Mouse (Mus musculus) myocyte (in vitro differentiated cells): ENCODE results near the gene Wt1. TPM values are rescaled to one million over a fixed set of nuclear protein-coding genes. Genes with fewer than 3 reads are reported as not detected.

Experiments used
- H3K27me3 ChIP-seq: one replicate; pipeline ENCODE4 v1.6.1; 2011; ENCODE audit not compliant: control insufficient read depth, insufficient read depth, insufficient read length
- H3K36me3 ChIP-seq: one replicate; pipeline ENCODE4 v1.6.1; 2011; ENCODE audit not compliant: control insufficient read depth, insufficient read depth
- H3K4me2 ChIP-seq: one replicate; pipeline ENCODE4 v1.6.1; 2011; ENCODE audit warnings: low read depth, control low read depth
- H3K4me3 ChIP-seq: one replicate; pipeline ENCODE4 v1.5.1; 2011; ENCODE audit warnings: mild to moderate bottlenecking, control low read depth, moderate library complexity
- H3K79me2 ChIP-seq: one replicate; pipeline ENCODE4 v1.6.1; 2011; ENCODE audit not compliant: control insufficient read depth, insufficient read depth
- H3ac ChIP-seq: one replicate; pipeline ENCODE4 v1.6.1; 2011; ENCODE audit not compliant: control insufficient read depth, insufficient read length
- CEBPB ChIP-seq: IDR thresholded peaks from 2 replicates; pipeline ENCODE4 v1.6.1; 2011; ENCODE audit warnings: mild to moderate bottlenecking, moderate library complexity; ENCODE audit not compliant: poor library complexity, insufficient read depth, severe bottlenecking
- E2F4 ChIP-seq: IDR thresholded peaks from one replicate; pipeline ENCODE4 v1.6.1; 2011; ENCODE audit warnings: mild to moderate bottlenecking, control low read depth, moderate library complexity; ENCODE audit not compliant: insufficient read depth
- MAX ChIP-seq: IDR thresholded peaks from one replicate; pipeline ENCODE4 v1.6.1; 2011; ENCODE audit warnings: low read depth, mild to moderate bottlenecking, control low read depth
- MYOD1 ChIP-seq, 3 experiments: IDR thresholded peaks; one replicate each; pipeline ENCODE4 v1.6.1; 2011; ENCODE audit warnings: control low read depth in 2 of 3, low read depth in 2 of 3, mild to moderate bottlenecking in 2 of 3, moderate library complexity in 1 of 3; ENCODE audit not compliant: insufficient read length in 2 of 3, control insufficient read depth in 1 of 3
- MYOG ChIP-seq, 3 experiments: IDR thresholded peaks; one replicate each; pipeline ENCODE4 v1.6.1; 2011; ENCODE audit warnings: control low read depth in 2 of 3, low read depth in 2 of 3, mild to moderate bottlenecking in 2 of 3; ENCODE audit not compliant: insufficient read length in 2 of 3, control insufficient read depth in 1 of 3, insufficient read depth in 1 of 3
- POLR2A ChIP-seq: IDR thresholded peaks from one replicate; pipeline ENCODE4 v1.6.1; 2011; ENCODE audit warnings: low read depth, mild to moderate bottlenecking, control low read depth, moderate library complexity; ENCODE audit not compliant: insufficient read length
- POLR2AphosphoS2 ChIP-seq: IDR thresholded peaks from one replicate; pipeline ENCODE4 v1.6.1; 2011; ENCODE audit warnings: low read depth, control low read depth; ENCODE audit not compliant: insufficient read length
- REST ChIP-seq: IDR thresholded peaks from one replicate; pipeline ENCODE4 v1.6.1; 2011; ENCODE audit warnings: mild to moderate bottlenecking, control low read depth, moderate library complexity; ENCODE audit not compliant: insufficient read depth, insufficient read length
- SRF ChIP-seq: IDR thresholded peaks from one replicate; pipeline ENCODE4 v1.6.1; 2011; ENCODE audit warnings: low read depth; ENCODE audit not compliant: control insufficient read depth, insufficient read length
- TCF12 ChIP-seq: IDR thresholded peaks from one replicate; pipeline ENCODE4 v1.6.1; 2011; ENCODE audit warnings: mild to moderate bottlenecking, control low read depth; ENCODE audit not compliant: poor library complexity, insufficient read depth, severe bottlenecking
- TCF3 ChIP-seq: IDR thresholded peaks from one replicate; pipeline ENCODE4 v1.6.1; 2011; ENCODE audit warnings: low read depth, control low read depth; ENCODE audit not compliant: insufficient read length
- USF1 ChIP-seq: IDR thresholded peaks from one replicate; pipeline ENCODE4 v1.6.1; 2011; ENCODE audit warnings: low read depth, mild to moderate bottlenecking, control low read depth, moderate library complexity
- polyA plus RNA-seq: library from polyadenylated mRNA; unstranded; fragments of >200 nt; fragmentation: generic; extraction: Trizol; gene quantifications from one replicate; pipeline ENCODE4 v1.2.1, GENCODE M21; 2012; ENCODE audit warnings: missing spikeins

Gene Wt1
- polyA plus RNA-seq, 1 experiment: not detected

DNA sequence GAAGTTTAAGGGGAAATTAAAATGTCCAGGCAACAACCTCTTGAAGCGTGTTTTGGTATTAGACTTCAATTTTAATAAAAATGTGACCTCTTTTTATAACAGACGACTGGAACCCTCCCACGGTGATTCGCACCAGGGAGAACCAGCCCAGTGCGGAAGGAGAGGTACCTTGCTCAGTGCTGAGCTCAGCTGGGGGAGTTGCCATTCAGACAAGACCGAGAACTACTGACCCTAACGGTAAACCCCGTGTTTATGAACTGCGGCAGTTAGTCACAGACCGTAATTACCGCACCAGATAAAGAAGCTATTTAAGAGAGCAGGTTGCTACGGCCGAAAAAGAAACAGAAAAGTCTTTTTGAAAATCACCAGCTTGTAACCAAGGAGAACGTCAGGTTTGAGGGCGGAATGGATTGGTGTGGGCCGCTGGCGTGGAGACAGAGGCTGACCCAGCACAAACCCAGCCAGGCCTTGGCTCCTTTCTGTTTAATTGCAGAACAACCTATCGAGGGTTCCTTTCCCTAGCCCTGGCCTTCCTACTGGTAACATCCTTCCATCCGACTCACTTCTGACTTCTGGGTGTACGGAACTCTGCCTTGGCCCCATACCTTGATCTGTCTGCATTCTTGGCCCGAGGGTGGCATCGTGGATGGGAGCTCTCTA, 28.9 kb upstream of the Wt1 start:
- Histone ChIP-seq H3K4me3 (no peak overlapping the region), H3K79me2 (no peaks in the 10 kb centered on the region), H3K36me3 (no peaks in the 10 kb centered on the region), H3K4me2 (no peak overlapping the region), H3ac (no peak overlapping the region), H3K27me3 (no peaks in the 10 kb centered on the region)
- TF ChIP-seq REST (no peak), MAX (no peak), TCF3 (no peak), E2F4 (no peak), CEBPB (no peak), MYOD1 (IDR thresholded peaks at IDR 0.05; ENCODE audit: control insufficient read depth in 1 of 3, insufficient read length in 2 of 3, low read depth in 2 of 3) (no peak), SRF (no peak), POLR2AphosphoS2 (no peak), USF1 (no peak), POLR2A (no peak), TCF12 (no peak)

DNA sequence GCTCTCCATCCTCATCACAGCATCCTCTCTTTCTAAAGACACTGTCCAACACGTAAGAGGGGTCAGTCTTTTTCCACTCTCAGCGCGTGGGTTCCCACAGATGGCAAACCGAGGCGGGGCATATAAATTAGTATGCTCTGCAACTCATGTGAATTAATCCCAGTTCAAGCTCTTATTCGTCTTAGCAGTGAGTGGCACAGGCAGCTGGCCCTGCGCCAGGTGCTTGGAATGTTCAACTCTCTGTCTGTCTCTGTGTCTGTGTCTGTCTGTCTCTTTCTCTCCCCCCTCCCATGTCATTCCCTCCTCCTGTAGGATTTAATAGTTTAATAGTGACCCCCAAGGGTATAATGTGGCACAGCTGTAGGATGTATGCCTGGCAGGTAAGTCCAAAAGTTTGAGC, 26.9 kb upstream of the Wt1 start:
- H3K27me3 ChIP-seq: no peaks in the 10 kb centered on the region
- no peaks in the 10 kb centered on the region for H3K36me3 ChIP-seq
- no peaks in the 10 kb centered on the region for H3K79me2 ChIP-seq
- H3K4me3 ChIP-seq: no peak overlapping the region
- no peak overlapping the region for H3ac ChIP-seq
- TF ChIP-seq REST: no peak
- H3K4me2 ChIP-seq: no peak overlapping the region

DNA sequence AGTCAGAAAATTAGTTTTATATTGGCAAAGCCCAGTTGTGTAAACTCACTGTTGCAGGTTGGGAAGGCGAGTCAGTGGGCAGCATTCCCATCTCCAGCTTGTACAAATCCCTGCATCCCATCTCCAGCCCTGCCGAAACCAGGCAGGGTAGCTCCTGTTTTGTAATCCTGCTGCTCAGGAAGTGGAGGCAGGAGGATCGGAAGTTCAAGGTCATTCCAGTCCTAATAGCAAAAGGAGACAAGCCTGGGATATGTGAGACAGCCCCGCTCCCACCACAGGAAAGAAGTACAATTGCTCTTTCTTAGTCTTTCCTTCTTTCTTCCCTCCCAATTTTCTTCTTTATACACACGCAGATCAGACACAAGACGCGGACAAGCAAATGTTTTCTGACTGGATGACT, 25.8 kb upstream of the Wt1 start:
- no peaks in the 10 kb centered on the region for H3K79me2 ChIP-seq
- no peak overlapping the region for H3K4me2 ChIP-seq
- no peak overlapping the region for H3K4me3 ChIP-seq
- H3K27me3 ChIP-seq: no peaks in the 10 kb centered on the region
- no peaks in the 10 kb centered on the region for H3K36me3 ChIP-seq
- TF ChIP-seq REST (no peak), TCF12 (no peak), E2F4 (no peak), MYOG (IDR thresholded peaks at IDR 0.05; ENCODE audit: control insufficient read depth in 1 of 3, insufficient read depth in 1 of 3, insufficient read length in 2 of 3, low read depth in 2 of 3) (no peak), POLR2AphosphoS2 (no peak), SRF (no peak), MYOD1 (IDR thresholded peaks at IDR 0.05; ENCODE audit: control insufficient read depth in 1 of 3, insufficient read length in 2 of 3, low read depth in 2 of 3) (no peak), POLR2A (no peak), TCF3 (no peak), CEBPB (no peak), USF1 (no peak)
- H3ac ChIP-seq: no peak overlapping the region

DNA sequence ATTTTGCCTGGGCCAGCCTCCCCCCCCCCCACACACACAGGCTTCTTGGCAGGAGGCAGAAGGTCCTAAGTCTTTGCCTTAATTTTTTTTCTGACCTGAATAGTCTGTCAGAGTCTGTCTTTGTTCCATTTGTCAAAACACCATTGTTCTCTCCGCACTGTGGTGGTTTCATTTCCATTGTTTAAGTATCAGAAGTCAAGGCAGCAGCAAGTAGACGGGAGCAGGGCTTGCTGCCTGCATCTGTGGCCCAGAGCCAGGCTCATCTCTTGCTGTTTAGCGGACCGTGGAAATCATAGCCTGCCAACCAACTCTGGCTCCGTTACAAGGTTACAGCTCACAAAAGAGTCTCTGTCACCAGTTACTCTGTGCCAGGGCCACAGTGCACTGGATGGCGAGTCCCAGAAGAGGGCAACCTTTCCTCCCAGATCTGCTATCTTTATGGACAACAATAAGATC, 17.6 kb upstream of the Wt1 start:
- no peaks in the 10 kb centered on the region for H3K27me3 ChIP-seq
- TF ChIP-seq MYOG (IDR thresholded peaks at IDR 0.05; ENCODE audit: control insufficient read depth in 1 of 3, insufficient read depth in 1 of 3, insufficient read length in 2 of 3, low read depth in 2 of 3): no peak
- H3ac ChIP-seq: no peak overlapping the region
- no peak overlapping the region for H3K4me2 ChIP-seq
- no peaks in the 10 kb centered on the region for H3K36me3 ChIP-seq
- no peaks in the 10 kb centered on the region for H3K79me2 ChIP-seq
- H3K4me3 ChIP-seq: no peak overlapping the region

DNA sequence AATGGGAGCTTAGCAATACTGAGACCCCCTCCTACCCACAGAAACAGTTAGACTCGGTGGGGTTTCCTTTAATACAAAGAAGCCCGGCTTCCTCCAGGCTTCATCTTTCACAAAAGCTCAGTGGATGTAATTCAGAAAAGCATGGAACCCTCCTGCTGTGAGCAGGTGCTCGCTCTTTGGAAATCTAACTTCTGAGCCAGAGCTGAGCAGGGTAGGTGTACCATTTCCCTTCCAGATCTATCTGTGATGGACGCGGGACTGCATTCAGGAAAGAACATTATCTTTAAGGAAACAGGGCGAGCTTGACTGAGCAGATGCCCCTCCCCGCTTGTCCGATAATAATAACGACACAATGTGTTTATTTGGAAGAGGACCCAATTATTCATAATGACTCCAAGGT, 12.3 kb upstream of the Wt1 start:
- peaks cover 4% of the 10 kb centered on the region for H3K27me3 ChIP-seq
- no peaks in the 10 kb centered on the region for H3K79me2 ChIP-seq
- H3K4me3 ChIP-seq: no peak overlapping the region
- H3K36me3 ChIP-seq: no peaks in the 10 kb centered on the region
- TF ChIP-seq E2F4 (no peak), MYOG (IDR thresholded peaks at IDR 0.05; ENCODE audit: control insufficient read depth in 1 of 3, insufficient read depth in 1 of 3, insufficient read length in 2 of 3, low read depth in 2 of 3) (no peak), REST (no peak), MYOD1 (IDR thresholded peaks at IDR 0.05; ENCODE audit: control insufficient read depth in 1 of 3, insufficient read length in 2 of 3, low read depth in 2 of 3) (no peak), MAX (no peak), CEBPB (no peak)
- no peak overlapping the region for H3K4me2 ChIP-seq
- no peak overlapping the region for H3ac ChIP-seq

DNA sequence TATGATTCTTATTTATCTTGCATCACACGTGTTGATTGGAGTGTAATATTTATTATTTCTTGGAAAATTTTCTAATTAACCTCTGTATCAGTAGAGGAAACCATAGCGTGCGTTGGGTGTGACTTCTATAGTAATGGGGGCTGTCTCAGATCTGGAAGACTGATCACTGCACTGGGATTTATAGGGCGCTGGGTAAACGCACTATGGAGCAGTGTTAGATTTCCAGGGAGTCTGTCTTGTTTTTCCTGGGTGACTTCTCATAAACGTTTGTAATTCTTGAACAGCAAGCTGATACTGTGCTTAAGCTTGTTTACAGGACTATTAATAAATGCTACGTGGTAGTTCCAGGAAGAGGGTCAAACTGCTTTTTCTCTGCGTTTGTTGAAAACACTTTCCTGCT, 8.7 kb upstream of the Wt1 start:
- H3K27me3 ChIP-seq: peaks cover 29% of the 10 kb centered on the region
- no peak for TF ChIP-seq MAX
- no peak for TF ChIP-seq REST
- TF ChIP-seq TCF12: no peak
- TF ChIP-seq POLR2AphosphoS2: no peak
- TF ChIP-seq SRF: no peak
- no peak for TF ChIP-seq MYOG (IDR thresholded peaks at IDR 0.05; ENCODE audit: control insufficient read depth in 1 of 3, insufficient read depth in 1 of 3, insufficient read length in 2 of 3, low read depth in 2 of 3)
- no peak for TF ChIP-seq TCF3
- no peak for TF ChIP-seq USF1
- H3K79me2 ChIP-seq: no peaks in the 10 kb centered on the region
- H3K4me2 ChIP-seq: no peak overlapping the region
- no peak overlapping the region for H3K4me3 ChIP-seq
- no peak overlapping the region for H3ac ChIP-seq
- H3K36me3 ChIP-seq: no peaks in the 10 kb centered on the region
